Mouse (Mus musculus) spleen, adult 18-20 months (tissue): ENCODE measurements around the gene Actn4.
"Not testable (repeated sequence)": the region's sequence is repeated elsewhere in the genome, so short reads cannot be mapped to it uniquely, and the experiment has no call there.

ENCODE experiments used
- DNase-seq, 2 experiments: peaks; one replicate each; pipeline ENCODE4 v3.0.0; 2022; ENCODE audit warnings: mixed read lengths in 2 of 2

Actn4 gene

DNA sequence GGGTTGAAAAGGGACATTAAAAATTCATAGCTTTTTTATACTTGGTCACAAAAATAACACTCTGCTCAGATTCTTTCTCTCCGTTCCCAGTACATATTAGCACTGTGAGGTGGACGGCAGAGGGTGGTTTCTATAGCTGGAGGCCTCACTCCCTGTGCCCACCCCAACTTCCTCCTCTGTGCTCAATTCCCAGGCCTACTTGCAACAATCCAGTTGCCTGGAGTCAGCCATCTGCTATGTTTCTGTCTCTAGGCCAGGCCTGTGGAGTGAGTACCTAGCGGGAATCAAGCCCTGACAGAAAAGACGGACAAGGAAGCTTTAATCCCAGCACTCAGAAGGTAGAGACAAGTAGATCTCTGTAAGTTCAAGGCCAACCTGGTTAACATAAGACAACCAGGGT is 39.5 kb downstream of the Actn4 start:
- no peak for DNase-seq

DNA sequence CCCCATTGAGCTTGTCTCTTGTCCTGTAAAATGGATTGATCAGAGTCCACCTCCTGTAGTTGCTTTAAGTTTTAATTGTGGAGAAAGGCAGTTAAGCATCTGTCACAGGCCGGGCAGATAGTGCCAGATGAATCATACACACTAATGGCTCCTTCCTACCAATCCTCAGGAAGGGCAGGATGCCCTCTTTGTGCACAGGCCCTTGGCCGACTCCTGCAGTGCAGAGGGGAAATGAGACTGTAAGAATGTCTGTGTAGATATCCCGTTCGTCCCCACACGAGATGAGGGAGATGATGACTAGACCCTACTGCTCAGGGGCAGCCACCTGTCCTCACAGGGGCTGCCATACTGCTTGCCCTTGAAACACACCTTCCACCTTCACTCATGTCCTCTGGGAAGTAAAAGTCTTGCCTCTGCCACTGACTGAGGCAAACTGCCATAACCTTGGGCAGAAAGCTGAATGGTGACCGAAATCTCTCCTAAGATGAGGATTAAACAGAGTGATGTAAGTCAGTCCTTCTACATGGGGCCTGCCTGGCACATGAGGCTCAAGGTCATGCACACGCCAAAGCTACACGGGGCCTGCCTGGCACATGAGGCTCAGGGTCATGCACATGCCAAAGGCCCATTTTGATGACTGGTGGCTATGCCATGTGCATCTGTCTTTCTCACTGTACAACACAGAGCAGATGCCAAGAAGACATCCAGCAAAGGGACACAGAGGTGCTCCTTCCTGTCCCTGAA is 40.2 kb downstream of the Actn4 start:
- DNase-seq, result no peak

DNA sequence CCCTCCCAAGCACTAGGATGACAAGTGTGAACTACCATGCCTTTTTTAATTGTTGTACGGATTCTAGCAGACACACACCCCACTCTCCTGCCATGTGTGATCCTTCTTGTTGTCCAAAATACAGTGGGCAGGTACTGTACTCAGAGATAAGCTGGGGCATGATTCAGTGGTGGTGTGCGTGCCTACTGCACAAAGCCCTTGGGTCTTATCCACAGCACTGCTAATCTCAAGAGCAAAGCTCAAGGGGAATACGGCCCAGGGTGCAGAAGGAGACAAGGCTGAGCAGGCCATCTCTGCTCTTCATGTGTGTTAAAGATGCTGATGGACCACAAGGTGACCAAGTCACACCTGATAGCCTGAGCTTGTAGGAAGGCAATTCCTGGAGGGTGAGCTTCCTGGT is 41.0 kb downstream of the Actn4 start:
- DNase-seq, result no peak

DNA sequence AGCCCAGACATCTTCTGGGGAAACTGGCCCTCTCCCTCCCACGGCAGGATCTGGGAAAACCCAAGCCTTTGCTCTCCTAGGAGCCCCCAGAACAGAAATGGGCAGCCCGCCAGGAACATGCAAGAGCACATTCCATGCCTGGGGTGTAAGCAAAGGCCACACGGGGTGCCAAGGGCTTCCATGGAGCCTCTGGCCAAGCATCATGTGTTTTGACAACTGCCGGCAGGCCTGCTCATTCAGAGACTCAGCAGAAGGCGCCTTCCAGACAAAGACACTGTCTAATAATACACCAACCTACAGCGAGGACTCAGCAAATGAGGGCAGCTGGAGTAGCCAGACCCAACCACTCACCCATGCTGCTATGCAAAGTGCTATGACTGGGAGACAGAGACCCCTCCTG is 42.3 kb downstream of the Actn4 start:
- peak in 1 of 2 experiments; percentile 27 for DNase-seq

DNA sequence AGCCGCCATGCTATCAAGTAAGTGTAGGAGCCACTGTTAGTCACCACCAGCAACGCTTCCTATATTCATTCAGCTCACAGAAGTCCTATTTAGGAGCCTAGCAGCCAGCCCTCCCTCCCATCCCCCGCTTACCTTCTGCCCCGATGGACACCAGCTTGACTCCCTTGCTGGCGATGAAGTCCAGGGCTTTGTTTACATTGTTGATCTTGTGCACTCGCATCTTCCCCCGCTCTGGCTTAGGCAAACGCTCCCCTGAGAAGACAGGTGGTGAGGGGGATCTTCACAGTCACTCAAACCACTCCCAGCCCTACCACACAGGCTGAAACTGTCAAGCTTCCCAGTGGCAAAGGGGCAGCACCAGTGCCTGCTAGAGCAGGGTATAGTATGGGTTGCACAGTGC is 43.6 kb downstream of the Actn4 start:
- DNase-seq, result no peak

DNA sequence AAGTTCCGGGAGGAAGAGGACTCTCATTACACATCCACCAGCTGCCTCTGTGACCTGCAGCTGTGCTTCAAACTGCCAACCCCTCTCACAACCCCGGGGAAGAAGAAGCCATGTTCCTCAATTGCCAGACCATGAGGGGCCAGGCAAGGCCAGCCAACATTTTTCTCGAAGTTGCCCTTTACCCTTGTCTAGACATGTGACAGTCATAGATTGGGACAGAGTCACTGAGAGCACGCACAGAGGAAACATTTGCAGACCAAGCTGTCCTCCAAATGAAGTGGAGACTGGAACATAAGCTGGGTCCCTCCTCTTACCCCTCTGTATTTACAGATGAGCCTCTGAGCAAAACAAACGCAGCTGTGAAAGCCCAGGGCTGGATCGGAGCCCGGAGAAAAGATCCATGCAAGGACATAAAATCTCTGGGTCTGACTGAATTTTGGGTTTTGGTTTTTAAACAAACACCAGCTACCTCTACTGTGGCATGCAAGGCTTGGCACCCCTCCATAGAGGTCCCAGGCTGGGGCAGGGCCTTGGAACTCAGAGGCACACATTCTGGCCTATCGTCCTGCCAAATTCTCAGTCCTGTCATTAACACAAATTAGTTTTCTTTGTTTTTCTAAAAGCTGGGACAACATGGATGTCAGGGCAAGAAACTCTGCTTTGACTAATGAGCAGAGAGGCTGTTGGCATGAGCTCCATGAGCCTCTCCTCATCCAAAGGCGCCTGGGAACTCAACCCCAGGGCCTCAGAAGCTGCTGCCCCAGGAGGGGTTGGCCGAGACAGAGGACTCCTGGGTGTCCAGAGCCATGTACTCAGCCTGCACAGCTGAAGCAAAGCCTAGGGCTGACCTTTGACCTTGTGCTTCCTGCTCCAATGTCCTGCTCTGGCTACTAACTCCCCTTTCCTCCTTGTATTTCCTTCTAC is 44.4 kb downstream of the Actn4 start:
- DNase-seq, result no peak

DNA sequence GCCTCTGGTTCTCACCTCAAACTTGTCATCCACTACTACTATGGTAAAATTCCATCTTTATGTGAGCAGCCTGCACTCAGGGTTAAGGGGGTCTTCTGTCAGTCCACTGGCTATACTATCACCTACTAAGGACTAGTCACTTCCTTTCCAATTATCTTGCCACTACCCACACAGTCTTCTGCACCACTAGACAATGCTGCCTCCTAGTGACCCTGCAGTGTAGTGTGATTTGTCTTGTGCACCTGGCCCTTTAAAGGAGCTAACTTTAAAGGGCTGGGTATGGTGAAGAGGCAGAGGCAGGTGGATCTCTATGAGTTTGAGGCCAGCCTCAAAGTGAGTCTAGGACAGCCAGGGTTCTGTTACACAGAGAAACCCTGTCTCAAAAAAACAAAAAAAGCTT is 45.6 kb downstream of the Actn4 start:
- no peak for DNase-seq

DNA sequence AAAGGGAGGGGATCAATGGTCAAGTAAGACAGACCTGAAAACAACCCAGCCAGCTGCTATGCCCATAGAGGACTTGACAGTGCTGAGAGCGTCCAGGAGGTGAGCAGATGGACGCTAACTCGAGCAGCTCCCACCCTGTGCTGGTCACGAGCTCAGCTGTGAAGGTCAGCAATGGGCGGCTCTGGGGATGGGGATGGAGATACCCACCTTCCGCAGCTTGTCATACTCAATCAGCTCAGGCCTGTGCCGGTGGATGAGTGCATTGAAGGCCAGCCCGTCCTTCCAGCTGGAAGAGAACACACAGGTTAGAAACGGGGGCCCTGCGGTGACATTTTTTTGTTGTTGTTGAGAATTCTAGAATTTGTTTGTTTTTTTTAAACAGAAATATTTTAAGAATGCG is 49.0 kb downstream of the Actn4 start:
- DNase-seq, result no peak

DNA sequence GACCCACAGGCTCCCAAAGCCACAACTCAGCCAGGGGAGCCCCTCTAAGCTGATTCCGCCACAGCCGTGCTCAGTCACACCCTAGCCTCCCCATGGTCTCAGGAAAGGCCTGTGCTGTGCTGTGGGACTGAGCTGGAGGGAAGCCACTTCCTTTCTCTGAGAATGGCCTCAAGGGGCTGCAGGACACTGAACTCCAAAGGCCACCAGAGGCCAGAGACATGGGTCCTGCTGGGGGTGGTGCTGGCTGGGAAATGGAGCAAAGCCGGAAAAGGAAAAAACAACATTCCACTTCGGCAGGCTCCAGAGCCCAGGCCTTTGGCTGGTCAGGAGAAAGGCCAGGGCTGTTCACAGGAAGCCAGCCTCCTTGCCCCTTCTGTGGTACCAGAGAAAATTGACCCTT is 50.5 kb downstream of the Actn4 start:
- no peak for DNase-seq

DNA sequence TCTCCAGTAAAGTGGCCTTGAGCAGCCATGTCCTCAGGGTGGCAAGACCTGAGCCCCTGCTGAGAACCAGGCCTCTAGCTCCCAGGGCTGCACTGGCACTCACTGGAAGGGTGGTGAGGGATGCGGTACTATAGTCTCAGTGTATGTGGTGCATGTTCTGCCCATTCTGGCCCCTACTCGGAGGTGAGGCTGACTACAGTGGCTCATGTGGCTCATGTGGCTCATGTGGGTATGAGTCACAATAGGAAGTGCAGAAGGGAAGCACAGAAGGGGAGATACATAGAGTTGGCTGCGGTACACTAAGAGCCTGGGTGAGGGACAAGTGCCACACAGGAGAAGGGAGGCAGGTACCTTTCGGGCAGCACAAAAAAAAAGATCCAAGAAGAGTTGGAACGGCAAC is 54.9 kb downstream of the Actn4 start:
- DNase-seq, result no peak

DNA sequence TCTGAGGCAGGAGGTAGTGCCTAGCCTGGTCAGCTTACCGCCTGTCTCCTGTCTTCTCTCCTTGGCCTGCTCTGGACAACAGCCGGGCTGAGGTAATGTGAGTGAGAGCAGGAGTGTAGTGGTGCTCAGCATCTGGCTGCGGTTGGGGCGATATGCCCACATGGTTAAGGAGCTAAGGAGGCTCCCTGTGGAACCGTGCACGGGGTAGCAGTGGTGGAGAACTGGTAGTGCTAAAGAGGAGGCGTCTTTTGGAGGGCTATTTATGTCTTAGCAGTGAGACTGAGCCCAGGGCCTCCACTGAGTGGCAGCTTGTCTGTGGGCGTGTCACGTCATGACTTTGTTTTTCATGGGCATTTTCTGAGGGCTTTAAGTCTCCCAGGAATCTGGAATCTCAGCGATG is 58.4 kb downstream of the Actn4 start:
- DNase-seq, result no peak

DNA sequence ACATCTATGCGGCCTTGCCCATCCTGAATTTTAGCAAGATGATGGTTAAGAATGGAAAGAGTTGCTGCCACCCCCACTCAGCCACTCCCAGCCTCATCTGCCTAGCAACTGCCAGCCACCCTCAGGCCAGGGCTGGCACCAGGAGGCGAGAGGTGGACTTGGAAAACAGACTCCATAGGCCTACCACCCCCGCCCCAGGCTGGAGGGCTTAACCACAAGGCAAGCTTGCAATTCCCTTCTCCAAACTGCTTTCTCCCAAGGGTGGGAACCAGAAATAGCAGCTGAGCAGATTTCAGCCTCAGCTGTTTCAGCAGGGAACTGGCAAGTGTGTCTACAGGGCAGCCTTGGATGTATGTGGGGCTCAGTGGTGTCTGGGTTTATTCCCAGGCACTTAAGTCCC is 59.3 kb downstream of the Actn4 start:
- DNase-seq, result no peak

DNA sequence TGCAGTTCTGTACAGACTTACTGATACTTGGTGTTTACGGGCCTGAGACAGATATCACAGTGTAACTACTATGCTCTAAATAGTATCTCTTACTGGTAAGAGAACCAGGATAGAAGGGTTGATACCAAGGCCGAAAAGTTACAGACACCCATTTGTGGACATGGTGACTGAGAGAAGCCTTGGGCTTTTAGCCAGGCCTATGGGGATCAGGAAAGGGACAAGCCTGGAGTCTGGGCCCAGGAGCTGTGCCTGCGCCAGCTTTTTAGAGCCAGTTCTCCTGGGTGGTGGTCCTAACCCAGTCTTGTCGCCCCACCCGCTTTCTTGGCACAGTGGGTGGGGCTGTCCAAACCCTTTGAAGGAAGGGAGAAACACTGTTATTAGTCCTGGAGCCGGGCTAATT is 60.0 kb downstream of the Actn4 start:
- no peak for DNase-seq

DNA sequence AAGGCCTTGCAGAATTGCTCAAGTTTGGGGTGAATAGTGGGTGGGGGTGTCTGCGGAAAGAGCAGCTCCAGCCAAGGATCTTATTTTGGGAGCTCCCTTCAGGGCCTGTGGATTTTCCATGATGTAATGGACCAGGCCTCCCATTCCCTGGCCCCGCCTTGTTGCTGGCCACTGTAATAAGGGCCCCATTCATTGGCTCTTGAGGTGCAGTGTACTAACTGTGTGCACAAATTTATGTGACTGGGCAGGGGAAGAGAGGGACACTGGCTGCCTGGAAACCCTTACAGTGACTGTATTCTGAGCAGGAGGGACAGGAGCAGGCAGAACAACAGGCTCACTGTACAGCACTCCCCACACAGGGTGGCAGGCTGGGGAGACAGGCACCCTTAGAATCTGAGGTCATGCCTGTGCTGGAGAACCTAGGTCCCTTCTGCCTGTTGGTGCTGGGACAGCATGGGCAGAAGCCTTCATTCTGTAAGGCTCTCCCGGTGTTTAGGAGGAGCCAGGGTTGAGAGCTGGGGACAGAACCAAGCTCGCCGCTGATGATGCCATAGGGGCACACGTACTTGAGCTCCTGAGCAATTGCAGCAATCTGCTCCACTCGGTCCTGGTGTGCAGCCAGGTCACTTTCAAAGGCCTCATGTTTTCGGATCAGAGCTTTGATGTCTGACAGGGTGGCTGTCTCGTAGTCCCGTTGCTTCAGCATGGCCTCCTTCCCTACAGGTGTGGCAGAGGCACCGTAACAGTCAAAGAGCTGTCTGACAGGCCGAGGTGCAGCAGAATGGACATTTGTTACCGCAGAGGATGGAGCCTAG is 60.6 kb downstream of the Actn4 start:
- DNase-seq, result no peak

DNA sequence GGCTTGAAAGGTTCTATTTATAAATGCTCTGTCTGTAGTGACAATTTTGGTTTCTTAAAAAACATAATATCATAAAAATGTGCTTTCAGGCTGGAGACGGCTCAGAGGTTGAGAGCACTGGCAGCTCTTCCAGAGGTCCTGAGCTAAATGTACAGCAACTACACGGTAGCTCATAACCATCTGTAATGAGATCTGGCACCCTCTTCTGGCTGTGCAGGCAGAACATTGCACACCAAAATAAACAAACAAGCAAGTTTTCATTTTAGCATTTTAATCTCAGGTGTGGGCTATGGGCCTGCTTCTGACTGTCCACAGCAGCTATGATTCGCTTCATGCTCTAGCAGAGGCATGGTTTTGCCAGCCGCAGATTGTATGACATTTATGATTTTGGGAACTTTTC is 62.2 kb downstream of the Actn4 start:
- DNase-seq, result no peak

DNA sequence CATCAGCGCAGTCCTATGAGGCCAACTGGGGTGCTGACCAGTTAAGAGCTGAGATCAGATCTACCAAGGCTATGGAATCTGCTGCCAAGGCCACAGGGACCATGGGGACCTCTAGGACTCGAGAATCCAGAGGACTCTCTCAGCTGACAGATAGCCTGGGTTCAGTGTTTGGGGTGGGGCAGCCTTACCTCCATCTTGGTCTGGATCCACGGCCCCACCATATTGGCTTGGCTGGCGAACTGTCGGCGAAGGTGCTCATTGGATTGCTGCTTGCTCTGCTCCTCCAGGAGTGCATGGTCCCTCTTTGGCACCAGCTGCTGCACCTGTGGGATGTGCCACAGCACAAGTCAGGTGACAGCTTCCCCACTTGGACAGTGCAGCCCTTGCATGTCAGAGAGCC is 64.5 kb downstream of the Actn4 start:
- no peak for DNase-seq

DNA sequence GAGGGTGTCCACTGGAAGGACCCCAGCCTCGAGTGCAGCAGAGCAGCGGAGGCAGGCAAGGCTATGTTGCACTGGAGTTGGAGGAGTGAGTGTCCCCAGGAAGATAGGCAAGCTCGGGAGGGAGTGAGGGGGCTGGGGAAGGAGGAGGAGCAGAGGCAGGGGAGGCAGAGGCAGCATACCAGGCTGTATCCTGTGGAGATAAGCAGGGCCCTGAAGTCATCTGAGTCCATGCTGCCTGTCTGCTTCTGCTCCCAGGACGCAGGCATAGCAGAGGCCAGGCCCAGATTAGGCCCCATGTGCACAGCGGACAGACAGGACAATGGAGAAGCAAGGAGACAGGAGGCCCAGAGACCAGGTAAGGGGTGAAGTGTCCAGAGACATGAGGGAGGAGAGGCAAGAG is 67.2 kb downstream of the Actn4 start:
- no peak for DNase-seq

DNA sequence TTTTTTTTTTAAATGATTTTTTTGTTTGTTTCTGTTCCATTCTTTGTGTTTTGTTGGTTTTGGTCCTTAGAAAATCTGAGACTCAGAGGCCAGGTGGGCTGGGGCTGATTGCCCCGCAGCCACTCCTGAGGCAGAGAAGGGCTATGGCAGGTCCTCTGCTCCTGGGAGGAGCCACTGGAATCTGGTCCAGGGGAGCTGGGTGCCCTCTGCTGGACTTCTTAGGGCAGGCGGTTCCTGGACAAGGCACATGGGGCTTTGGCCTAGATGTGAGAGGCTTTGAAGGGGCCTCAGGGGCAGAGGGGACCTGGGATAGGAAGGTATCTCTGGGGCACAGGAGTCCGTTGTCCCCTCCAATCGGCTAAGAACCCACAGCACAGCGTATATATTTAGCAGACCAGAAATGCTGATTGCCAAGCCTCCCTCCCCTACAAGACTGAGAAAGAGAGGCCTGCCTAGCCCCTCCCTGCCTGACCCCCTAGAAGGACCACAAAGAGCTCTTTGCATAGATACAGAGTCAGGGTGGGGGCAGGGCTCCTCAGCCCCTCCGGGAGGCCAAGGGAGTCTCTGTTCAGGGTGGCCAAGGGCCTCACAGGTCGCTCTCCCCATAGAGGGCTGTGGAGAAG is 68.4 kb downstream of the Actn4 start:
- no peak for DNase-seq

DNA sequence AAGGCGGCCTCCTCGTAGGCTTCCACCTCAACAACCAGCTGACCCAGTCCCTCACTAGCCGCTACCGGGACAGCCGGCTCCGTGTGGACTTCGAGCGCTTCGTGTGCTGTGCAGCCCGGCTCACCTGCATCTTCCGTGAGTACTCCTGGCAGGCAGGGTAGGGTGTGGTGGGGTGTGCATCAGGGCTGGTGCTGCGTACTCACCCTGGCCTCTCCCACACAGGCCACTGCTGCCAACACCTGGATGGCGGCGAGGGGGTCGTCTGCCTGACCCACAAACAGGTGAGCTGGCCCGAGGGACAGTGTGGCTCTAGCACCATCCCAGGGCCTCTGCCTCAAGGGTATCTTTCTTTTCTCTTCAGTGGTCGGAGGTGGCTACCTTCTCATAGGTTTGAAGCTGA is 69.5 kb downstream of the Actn4 start:
- DNase-seq, result no peak

DNA sequence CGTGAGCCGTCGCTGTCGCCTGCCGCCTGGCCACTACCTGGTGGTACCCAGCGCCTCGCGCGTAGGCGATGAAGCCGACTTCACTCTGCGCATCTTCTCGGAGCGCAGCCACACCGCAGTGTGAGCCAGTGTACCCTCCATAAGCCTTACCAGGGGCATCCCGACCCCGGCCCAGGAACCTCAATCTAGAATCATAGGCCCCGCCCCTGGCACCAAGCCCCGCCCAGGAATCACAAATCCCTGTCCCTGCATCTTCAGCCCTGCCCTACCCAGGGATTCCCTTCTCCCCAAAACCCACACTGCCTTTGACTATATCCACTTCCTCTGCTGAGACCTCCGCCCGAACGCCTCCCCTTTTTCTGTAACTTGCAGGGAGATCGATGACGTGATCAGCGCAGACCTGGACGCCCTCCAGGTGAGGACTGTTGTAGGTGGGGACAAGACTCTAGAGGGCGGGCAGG is 73.4 kb downstream of the Actn4 start:
- no peak for DNase-seq

DNA sequence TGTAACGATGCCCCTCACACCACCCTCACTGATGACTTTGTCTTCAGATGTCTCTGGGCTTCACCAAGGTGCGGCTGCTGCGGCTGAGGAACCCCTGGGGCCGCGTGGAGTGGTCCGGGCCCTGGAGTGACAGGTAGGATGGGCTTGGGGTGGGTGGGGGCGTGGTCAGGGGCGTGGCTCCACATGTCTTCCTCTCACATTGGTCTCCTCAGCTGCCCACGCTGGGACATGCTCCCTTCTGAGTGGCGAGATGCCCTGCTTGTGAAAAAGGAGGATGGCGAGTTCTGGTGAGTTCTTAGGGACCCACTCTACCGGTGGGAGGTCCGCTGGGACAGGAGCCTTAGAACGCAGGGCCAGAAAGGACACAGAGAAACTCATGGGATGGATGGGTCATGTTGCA is 75.7 kb downstream of the Actn4 start:
- no peak for DNase-seq

DNA sequence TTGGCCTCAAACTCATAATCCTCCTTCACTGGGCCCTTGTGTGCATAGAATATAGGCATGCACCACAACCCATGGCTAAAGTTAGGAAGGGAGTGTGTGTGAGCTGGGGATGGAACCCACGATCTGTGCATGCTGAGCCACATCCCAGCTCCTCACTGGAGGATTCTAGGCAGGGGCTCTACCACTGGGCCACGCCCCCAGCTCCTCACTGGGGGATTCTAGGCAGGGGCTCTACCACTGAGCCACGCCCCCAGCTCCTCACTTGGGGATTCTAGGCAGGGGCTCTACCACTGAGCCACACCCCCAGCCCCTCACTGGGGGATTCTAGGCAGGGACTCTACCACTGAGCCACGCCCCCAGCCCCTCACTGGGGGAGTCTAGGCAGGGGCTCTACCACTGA is 78.4 kb downstream of the Actn4 start:
- DNase-seq, result not testable (repeated sequence)

DNA sequence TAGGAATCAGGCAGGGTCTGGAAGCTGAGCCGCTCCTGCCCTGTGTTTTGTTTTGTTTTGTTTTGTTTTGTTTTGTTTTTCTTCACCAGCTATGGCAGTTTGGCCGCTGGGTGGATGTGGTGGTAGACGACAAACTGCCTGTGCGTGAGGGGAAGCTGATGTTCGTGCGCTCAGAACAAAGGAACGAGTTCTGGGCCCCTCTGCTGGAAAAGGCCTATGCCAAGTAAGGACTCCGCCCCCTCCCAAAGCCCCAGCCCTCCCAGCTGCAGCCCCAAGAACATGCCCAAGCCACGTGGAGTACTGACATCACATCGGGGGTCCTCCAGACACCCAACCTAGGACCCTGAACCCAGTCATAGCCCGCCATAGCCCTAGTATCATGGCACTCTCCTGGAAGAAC is 79.1 kb downstream of the Actn4 start:
- DNase-seq, result no peak
